In genomic region chr8:71511644-71512043, GRCm38 (mm10) we compare ENCODE assay signal across 7 mouse cellular contexts. TPM values are rescaled to one million over a fixed set of nuclear protein-coding genes. Genes with fewer than 3 reads are reported as not detected.
A peak's percentile ranks its signal among the peaks of the same experiment; 100 is the strongest.
DNase-seq lines count a peak whose midpoint lies in the region; ATAC-seq and TF ChIP-seq lines count a peak whose summit lies in the region.

Plvap (minus strand) TSS chr8:71511752.

- no peak for TF ChIP-seq CTCF in E14TG2a.4 (conservative IDR thresholded peaks at IDR 0.05; ENCODE audit: low read length)
- no peak; the same call in 1 of the 2 replicates for TF ChIP-seq CTCF in lung, postnatal 0 days (IDR thresholded peaks at IDR 0.05)
- TF ChIP-seq CTCF in left cerebral cortex, adult 2 months (IDR thresholded peaks at IDR 0.05) = no peak

- H3K9ac ChIP-seq in kidney, embryonic 14.5 days (ENCODE audit: low read depth, low read length) = peak within 1 kb of the TSS; percentile 37; the same call in 1 of the 2 replicates
- no peak within 1 kb of the TSS for H3K9ac ChIP-seq in lung, postnatal 0 days (replicated peaks; ENCODE audit: low read depth)

- intact Hi-C loops in left cerebral cortex, adult 2 months (cut with DNase I) = no loop called here

- DNase-seq in adrenal gland, adult 18-20 months (ENCODE audit: low spot score in 2 of 2) = no peak
- no peak for DNase-seq in heart, adult 8-10 months (ENCODE audit: low spot score)
- DNase-seq in lung, postnatal 0 days (ENCODE audit: low spot score) = peak; percentile 73
- no peak for DNase-seq in left cerebral cortex, adult 2 months (ENCODE audit: extremely low spot score in 1 of 2, low spot score in 2 of 2)

- H3K27ac ChIP-seq in kidney, embryonic 14.5 days (ENCODE audit: low read depth, low read length) = 0 out of 2 replicates have a peak within 1 kb of the TSS, but pooled peaks have one; percentile 48
- H3K27ac ChIP-seq in lung, postnatal 0 days (ENCODE audit: low read length) = no peak within 1 kb of the TSS
- no peak within 1 kb of the TSS for H3K27ac ChIP-seq in left cerebral cortex, adult 2 months

- H3K4me2 ChIP-seq in kidney, embryonic 14.5 days (replicated peaks; ENCODE audit: low read depth, low read length) = peak within 1 kb of the TSS; percentile 26; the same call in 1 of the 2 replicates
- peak within 1 kb of the TSS; percentile 43 for H3K4me2 ChIP-seq in lung, postnatal 0 days (replicated peaks; ENCODE audit: low read depth, low read length)

- no peaks in the 10 kb centered on the region for H3K36me3 ChIP-seq in E14TG2a.4 (ENCODE audit: insufficient read depth, low read length)
- no peaks in the 10 kb centered on the region for H3K36me3 ChIP-seq in kidney, embryonic 14.5 days (ENCODE audit: control insufficient read depth, insufficient read depth, low read length)
- H3K36me3 ChIP-seq in lung, postnatal 0 days (ENCODE audit: insufficient read depth, low read length) = no peaks in the 10 kb centered on the region

- peaks cover 46% of the 10 kb centered on the region for H3K4me1 ChIP-seq in E14TG2a.4 (replicated peaks; ENCODE audit: low read depth, low read length)
- H3K4me1 ChIP-seq in kidney, embryonic 14.5 days (ENCODE audit: control insufficient read depth, insufficient read depth, low read length) = peaks cover 11% of the 10 kb centered on the region; the same call in 1 of the 2 replicates
- no peaks in the 10 kb centered on the region for H3K4me1 ChIP-seq in lung, postnatal 0 days (ENCODE audit: insufficient read depth, low read depth, low read length)

- WGBS in kidney, embryonic 14.5 days = 25% methylated on average over 14 of the region's 14 CpGs
- 13% methylated on average over 14 of the region's 14 CpGs for WGBS in lung, postnatal 0 days

- peaks cover 61% of the 10 kb centered on the region for H3K27me3 ChIP-seq in E14TG2a.4 (ENCODE audit: insufficient read depth, low read length)
- peaks cover 21% of the 10 kb centered on the region for H3K27me3 ChIP-seq in kidney, embryonic 14.5 days (ENCODE audit: control insufficient read depth, insufficient read depth, low read length)
- H3K27me3 ChIP-seq in lung, postnatal 0 days (replicated peaks; ENCODE audit: insufficient read depth, low read length) = peaks cover 14% of the 10 kb centered on the region

- peak; percentile 49 for ATAC-seq in kidney, embryonic 14.5 days (ENCODE audit: low FRiP score, low TSS enrichment)
- peak; percentile 88 for ATAC-seq in lung, postnatal 0 days
- no peak for ATAC-seq in frontal cortex, adult (ENCODE audit: low TSS enrichment)

- no peaks in the 10 kb centered on the region for H3K9me3 ChIP-seq in E14TG2a.4 (ENCODE audit: low read length)
- no peaks in the 10 kb centered on the region for H3K9me3 ChIP-seq in kidney, embryonic 14.5 days (ENCODE audit: control insufficient read depth, low read length)
- H3K9me3 ChIP-seq in lung, postnatal 0 days (ENCODE audit: low read length) = no peaks in the 10 kb centered on the region

- H3K4me3 ChIP-seq in E14TG2a.4 (replicated peaks; ENCODE audit: low read length) = peak within 1 kb of the TSS; percentile 70
- H3K4me3 ChIP-seq in kidney, embryonic 14.5 days (ENCODE audit: low read length) = peak within 1 kb of the TSS; percentile 27
- H3K4me3 ChIP-seq in lung, postnatal 0 days (ENCODE audit: low read depth, low read length) = peak within 1 kb of the TSS; percentile 35
- H3K4me3 ChIP-seq in left cerebral cortex, adult 2 months = no peak within 1 kb of the TSS

- peak; percentile 86 for TF ChIP-seq EP300 in lung, postnatal 0 days (IDR thresholded peaks at IDR 0.05)

RNA-seq across cellular contexts. Expression of gene Plvap, which starts in this region (rescaled TPM):
- 100 to 1,000 TPM; 139 to 206 TPM for total RNA-seq in adrenal gland, adult 18-20 months (2021)
- total RNA-seq in heart, adult 8-10 months (2022) = 10 to 100 TPM; 23.8 to 29.1 (median 27.0) TPM
- 117 and 123 TPM in 2 replicates for polyA plus RNA-seq in kidney, embryonic 14.5 days (2014; fragmentation: Nextera tagmentation; extraction: Ambion mirVana)
- 246 and 265 TPM in 2 replicates for polyA plus RNA-seq in lung, postnatal 0 days (2015; fragmentation: Nextera tagmentation; extraction: Ambion mirVana)
- 1 to 10 TPM; 8.5 to 9.1 TPM for total RNA-seq in left cerebral cortex, adult 2 months (2021)

Comparison
In these comparisons a context has a peak if more than half of its experiments do, and no peak if none do; other contexts are left out.
1. RNA of gene Plvap (total RNA-seq): 139 to 206 TPM in adrenal gland, adult 18-20 months; 23.8 to 29.1 TPM in heart, adult 8-10 months and 8.5 to 9.1 TPM in left cerebral cortex, adult 2 months; every median in the first group is over 4 times any median in the second.